Mouse (Mus musculus) heart, postnatal 0 days (tissue): Measurements from ENCODE around the gene Rpl4.

Experiments used
- CTCF ChIP-seq: IDR thresholded peaks from 2 replicates; pipeline ENCODE4 v1.5.1; 2016; ENCODE audit warnings: antibody characterized with exemption, control low read depth, low read depth
- EP300 ChIP-seq: IDR thresholded peaks from 2 replicates; pipeline ENCODE4 v1.6.1; 2016; ENCODE audit warnings: antibody characterized with exemption, low read depth

- TF ChIP-seq CTCF (no peak), EP300 (no peak)
Observed at GRCm38 (mm10) chr9:64174341-64174740, 1.2 kb downstream of the Rpl4 start.
